Mouse (Mus musculus): ENCODE results near the gene Fars2.
A peak's percentile ranks its signal among the peaks of the same experiment; 100 is the strongest.

Gene Fars2

DNA sequence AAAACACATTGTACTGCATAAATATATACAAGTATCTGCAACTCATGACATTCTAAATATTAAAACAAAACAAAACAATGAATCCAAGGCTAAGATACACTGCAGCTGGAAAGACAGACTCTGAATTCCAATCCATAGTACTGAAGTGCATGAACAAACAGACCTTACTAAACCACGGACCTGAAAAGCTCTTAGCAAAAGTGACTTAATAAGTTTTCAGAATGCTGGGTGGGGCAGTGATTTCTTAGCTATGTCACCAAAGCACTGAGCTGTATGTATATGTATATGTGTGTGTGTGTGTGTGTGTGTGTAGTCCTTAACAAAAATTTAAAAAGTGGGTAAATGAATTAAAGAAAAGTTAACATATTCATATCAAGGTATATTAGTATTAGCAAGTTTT is 511.9 kb downstream of the Fars2 start:
- no peak for DNase-seq (ENCODE audit: extremely low spot score, low read depth, low spot score)

DNA sequence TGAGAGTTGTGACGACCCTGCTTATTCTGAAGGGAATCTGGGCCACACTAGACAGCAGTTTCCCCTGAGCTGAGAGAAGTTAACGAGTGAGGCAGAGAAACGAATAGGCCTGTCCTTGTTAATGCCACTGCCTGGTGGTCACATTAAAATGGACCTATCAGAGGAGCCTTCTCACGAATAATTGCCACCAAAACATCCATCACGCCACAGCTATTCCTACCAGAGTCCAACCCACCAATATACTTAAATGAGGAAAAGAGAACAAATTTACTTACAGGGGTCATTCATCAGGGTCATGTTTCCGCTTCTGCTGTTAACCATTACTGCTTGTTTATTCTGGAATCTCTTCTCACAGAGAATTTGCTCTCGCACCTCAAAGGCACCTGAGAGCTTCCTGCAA is 531.0 kb downstream of the Fars2 start:
- peak; percentile 20 for DNase-seq (ENCODE audit: extremely low spot score, low read depth, low spot score)

DNA sequence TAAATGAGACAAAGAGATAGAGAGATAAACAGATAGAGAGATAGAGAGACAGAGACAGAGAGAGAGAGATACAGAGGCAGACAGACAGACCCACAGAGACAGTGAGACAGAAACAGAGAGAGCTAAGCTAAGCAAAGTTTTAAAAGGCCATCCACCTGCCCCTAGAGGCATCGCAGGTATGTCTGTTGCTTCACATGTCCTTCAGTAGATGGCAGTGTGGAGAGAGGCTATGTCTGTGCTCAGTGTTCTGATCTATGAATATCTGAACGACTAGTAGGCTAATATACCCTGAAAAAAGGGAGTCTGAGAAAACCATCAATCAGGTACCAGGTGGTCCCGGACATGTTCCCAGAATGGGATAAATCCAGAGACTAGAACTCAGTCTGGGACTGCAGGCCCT is 537.0 kb downstream of the Fars2 start:
- DNase-seq (ENCODE audit: extremely low spot score, low read depth, low spot score) = no peak

DNA sequence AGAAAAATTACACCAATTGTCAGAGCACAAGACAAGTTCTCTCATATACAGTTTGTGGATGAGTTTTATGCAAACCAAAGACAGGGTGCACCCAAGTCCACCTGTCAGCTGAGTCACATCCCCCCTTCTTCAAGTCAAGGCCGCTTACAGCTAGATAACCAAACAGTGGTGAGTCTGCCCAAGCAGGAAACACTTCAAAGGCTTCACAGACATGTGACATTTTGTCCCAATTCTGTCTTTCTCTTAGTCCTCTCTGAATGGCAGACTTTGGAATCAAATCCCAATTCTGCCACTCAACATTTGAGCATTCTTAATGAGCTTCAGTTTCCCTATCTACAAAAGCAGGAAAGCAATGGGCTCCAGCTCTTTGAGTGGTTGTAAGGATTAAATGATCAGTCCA is 562.1 kb downstream of the Fars2 start:
- no peak for DNase-seq (ENCODE audit: extremely low spot score, low read depth, low spot score)

DNA sequence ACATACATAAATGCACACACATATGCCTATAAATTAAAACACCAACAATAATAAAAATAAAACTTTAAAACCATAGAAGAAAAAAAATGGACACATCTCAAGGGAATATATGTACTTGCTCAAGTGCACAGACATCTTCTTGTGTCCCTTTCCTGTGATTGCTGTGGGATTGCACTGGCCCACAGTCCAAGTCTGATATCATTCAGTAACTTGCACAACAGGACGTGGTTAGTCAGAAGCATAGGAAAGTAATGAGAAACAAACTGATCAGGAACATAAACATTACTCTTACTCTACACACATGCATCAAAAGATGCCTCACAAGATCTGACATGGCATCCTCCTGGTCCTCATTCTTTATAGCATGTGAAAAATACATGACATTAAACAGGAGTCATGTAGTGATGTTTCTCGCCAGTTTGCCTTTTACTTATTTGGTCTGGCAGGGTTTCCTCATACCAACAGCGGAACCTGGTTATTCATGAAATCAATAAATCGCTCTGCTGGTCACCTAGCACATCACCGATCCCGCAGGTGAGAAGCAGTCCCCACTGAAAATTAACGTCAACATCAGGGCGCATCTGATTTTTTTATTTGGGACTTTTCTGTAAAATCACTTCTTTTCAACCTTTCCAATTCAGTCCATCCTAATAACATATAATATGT is 563.6 kb downstream of the Fars2 start:
- no peak for DNase-seq (ENCODE audit: extremely low spot score, low read depth, low spot score)

DNA sequence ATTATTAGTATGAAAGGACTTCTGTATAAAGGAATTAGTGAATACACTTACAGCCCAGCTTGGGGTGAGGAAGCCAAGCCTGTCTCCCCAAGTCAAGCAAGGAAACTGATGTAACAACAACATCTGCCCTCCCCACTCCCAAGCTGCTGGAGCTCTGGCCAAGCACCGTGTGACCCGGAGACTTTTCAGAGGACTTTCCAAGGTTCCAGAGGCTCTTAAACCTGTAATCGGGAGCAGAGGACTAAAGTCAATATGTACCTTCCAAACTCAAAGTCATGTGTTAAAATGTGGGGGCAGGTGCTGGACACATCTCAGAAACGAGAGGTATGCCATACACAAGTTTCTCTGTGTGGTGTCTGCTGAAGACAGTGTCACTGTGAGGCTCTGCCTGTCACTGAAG is 566.4 kb downstream of the Fars2 start:
- no peak for DNase-seq (ENCODE audit: extremely low spot score, low read depth, low spot score)

DNA sequence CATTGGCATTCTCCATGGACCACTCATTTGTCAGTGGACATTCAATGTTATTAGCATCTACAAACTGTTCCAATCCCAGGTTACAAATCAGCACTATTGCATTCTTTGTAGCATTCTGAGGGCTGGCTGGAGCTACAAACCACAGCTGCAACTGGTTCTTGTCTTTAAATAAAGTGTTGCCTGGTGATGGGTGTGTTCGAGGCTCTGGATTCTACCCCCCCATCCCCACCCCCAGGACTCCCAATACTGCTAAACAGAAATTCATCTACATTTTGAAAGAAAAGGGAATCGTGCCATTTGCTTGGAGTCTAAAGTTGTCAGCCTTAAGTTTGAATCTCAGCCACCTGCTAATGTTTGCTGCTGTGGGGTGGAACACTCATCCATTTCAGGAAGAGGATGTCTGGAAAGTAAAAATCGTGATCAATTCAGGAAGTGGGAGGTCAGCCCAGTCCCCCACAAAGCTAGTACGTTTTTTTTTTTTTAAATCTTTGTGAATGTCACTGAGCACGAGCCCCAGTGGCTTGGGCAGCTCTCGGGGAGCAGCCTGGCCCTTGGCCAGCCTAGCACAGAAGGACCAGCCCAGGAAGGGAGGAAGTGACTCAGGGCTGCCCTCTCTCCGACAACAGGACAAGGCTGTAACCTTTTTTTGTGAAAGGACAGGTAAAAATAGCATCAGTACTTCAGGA is 578.4 kb downstream of the Fars2 start:
- no peak for DNase-seq (ENCODE audit: extremely low spot score, low read depth, low spot score)

DNA sequence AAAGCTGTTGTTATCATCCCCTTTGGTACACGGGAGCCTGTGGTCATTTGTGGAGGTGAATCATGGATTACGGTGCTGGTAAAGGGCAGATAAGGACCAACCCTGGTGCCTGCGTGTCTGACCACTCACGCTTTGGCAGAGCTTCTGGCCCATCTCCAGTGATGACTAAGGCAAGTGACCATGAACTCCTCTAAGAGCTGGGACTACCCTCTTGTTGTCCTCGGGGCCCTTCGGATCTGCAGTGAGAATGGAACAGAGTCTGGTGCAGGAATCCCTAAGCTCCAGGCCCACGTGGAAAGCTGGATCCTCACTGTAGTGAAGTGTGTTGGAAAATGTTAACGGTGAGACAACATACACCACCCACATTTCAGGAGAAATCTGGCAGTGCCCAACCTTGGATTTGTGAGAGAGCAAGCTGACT is 579.1 kb downstream of the Fars2 start:
- DNase-seq (ENCODE audit: extremely low spot score, low read depth, low spot score) = no peak

DNA sequence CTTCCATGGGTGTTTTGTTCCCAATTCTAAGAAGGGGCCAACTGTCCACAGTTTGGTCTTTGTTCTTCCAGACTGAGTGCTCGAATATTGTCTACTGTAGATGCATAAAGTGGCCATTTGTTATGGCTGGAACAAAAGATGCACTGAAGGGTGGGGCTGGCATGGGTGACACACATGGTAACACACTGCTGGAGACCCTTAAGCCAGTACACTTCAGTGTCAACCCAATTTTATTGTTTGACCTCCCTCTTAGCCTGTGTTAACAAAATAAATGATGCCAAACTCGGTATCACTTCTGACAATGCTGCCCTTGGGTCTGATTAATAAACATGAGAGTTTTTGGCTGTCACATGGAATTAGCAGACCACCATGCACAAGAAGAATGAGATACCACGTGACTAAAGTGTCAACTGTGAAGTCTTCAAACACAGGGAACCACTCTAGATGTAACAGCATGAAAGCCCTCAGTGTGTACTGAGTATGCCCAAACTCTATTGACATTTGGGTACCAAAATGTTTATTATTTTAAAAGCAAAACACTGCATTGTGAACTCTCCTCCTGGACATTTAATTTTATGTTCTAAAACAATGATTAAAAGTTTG is 590.0 kb downstream of the Fars2 start:
- DNase-seq (ENCODE audit: extremely low spot score, low read depth, low spot score) = no peak

DNA sequence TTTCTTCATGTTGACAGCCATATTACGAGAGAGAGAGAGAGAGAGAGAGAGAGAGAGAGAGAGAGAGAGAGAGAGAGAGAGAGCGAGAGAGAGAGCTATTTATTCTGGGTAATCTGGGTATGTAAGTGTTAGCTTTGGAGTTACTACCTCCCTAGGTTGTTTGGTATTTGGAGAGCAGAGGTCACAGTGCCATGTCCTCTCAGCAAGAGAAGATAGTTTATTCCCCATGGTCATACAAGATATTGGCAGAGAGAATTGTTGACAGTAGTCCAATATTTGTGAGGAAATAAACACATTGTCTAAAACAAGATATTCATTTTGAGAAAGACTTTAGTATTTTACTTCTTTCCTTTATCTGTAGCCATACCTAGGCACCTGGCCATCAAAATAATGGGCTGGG is 596.9 kb downstream of the Fars2 start:
- DNase-seq (ENCODE audit: extremely low spot score, low read depth, low spot score) = no peak

DNA sequence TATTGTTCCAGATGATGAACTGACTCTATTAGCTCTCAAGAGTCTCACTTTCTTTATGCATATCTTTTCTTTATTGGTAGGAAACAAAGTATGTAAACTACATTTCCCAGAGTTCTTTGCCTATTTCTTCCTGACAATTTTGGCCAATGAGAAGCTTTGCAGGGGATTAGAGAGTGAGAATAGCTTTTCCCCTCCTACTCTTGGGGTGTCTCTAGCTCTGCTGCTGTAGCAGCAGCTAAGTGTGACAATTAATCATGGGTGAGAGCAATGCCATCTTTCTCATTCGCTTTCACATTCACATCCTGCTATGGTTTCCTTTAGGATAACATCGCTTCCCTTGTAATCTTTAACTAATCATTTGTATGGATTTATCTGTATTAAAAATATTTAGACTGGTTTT is 599.5 kb downstream of the Fars2 start:
- DNase-seq (ENCODE audit: extremely low spot score, low read depth, low spot score) = no peak

DNA sequence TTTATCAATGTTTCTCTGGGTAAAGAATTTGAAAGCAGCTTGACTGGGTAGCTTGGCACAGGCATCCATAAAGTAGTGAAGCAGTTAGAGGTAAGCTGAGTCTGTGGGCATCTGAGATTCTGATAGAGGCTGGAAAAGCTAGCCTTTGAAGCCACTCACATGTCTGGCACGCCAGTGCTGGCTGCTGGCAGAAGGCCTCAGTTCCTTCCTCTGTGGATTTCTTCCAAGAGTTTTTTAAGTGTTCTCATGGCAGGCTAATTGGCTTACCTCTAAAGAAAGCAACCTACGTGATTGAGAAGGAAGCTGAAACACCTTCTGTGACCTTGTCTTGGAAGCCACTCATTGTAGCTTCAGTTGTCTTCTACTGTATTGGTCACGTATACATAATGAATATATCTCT is 600.2 kb downstream of the Fars2 start:
- no peak for DNase-seq (ENCODE audit: extremely low spot score, low read depth, low spot score)

DNA sequence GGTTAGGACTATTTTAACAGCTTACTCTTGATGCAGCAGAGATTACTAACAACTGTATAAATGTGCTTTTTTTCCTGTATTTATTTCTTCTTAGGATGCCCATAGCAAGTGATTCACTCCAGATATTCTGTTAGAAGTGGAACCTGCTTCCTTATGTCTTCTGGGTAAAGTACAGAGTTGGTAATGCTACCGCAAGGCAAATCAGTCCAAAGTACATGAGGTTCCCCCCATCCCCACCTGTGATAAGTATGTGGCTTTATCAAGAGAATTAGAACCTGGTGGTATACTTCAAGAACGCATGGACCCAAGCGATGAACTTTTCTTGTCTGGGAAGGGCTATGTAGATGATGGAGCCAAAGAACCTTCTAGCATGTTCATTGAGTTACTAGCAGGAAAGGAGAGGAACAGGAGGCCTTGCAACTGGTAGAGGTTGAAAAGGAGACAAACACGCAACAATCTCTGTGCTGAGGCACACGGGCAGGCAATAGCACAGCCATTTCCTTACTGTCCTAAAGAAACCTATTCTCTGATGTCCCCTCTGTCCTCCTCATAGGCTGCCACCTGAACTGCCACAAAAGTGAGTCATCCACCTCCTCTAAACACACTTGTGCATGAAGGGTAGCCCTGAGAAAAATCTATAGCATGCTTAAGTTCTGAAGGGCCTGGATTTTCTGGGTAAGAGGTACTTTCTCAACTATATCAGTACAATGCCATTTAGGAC is 603.2 kb downstream of the Fars2 start:
- no peak for DNase-seq (ENCODE audit: extremely low spot score, low read depth, low spot score)

DNA sequence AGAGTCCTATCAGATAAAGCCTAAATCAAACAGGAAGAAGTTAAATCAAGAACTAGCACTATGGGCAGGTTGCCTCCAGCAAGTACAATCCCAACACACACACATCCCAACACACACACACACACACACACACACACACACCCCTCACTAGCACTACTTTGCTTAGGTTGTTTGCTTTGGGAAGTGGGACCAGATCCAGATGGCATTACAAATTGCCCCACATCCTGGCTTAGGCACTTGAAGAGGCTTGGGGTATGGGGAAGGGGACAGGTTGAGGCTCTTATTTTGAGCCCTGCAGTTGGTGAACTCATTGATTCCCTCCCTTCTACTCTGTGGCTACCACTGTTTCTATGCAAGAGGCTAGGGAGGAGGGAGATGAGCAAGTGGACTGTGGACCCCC is 605.1 kb downstream of the Fars2 start:
- DNase-seq (ENCODE audit: extremely low spot score, low read depth, low spot score) = no peak

DNA sequence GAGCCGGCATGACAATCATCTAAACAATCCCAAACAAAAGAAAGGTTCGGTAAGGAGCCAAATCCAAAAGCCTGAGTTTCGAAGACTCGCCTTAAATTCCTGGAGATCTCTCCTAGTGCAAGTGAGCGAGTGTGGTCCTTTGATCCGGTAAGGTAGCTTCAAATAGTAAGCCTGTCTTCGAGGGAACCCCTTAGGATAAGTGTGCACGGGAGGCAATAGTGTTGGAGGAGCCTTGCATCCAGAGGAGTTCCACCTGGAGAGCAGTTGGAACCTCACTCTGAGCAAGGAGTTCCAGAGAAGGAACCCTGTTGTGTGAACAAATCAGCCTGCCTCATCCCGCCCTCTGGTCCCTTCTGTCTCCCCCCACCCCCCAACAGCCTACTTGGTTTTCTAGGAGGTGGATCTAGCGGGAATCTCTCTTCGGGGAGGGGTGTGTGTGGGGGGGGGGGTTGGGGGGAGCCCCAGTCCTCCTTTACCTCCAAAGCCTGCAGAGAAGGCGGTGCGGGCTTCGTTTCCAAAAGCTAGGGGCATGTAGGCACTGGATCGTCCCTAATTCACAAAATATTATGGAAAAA is 606.6 kb downstream of the Fars2 start:
- no peak for DNase-seq (ENCODE audit: extremely low spot score, low read depth, low spot score)

DNA sequence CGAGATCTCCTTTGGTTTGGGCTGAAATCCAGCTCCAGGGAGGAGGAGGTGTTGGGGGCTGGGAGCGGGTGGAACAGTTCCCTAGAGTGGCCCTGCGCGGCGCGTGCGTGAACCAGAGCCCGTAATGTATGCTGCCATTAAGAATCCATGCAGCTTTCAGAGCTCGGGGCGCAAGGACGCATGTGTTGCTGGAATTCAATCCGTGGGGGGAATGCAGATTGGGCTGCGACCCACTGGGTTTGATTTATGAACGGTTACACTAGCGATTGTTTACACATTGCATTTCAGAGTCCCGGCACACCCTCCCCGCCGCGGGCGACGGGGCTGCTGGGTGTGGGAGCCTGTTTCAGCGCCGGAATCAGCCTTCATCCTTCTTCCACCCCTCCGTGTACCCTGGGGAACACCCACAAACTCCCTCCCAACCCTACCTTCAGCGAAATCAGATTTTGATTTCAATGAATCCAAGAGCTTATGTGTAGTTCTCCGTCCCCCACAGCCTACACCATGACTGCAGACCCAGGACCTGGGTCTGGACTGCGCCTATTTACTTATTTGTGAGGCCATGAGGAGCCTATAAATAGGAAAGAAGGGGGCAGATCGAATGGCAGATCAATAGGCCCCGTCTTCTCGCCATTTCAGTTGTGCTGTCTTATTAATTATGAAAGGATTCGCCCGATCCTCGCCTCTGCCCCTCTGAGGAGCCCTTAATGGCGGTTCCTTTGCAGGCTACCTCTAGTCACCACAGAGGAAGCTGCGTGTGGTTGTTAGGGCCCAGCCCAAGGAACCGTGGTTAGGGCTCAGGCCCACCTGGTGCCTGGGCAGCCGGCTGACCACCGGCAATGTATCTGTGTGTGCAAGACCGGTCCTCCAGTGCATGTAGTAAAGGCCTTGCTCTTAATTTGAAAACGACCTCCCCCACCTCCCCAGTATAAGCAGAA is 607.6 kb downstream of the Fars2 start:
- no peak for DNase-seq (ENCODE audit: extremely low spot score, low read depth, low spot score)

DNA sequence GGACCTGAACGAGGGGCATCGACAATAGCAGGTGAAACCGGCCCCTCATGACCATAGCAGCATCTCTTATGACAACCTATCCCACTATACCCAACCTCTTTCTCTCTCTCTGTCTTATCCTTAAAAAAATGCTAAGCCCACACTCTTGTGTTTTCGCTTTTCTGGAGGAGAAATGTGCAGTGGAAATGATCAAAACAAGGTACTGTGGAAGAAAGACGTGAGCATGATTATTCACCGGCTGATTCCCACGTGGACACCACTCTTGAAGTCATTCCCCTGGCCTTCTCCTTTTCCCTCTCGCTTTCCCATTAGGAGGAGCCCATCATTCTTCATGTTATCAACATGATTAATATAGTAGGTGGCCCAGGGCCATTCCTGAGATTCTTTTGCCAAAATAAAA is 608.7 kb downstream of the Fars2 start:
- no peak for DNase-seq (ENCODE audit: extremely low spot score, low read depth, low spot score)

DNA sequence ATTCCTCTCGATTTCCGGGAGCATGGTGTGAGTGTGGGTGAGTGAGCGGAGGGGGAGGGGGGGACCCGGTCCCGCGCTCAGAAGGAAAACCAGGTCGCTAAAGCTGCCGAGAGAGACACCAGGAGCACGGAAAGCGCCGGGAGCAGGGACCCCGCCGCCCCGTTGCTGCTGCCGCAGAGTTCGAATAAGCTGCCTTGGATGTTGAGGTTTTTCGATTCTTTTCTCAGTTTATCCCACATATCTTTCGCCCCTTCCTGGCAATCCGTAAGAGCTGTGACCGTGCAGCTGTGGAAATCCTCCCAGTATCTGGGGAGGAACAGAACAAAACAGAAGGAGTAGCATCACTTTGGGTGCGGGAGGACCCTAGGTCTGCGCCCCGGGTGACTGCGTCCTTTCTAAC is 609.3 kb downstream of the Fars2 start:
- no peak for DNase-seq (ENCODE audit: extremely low spot score, low read depth, low spot score)

DNA sequence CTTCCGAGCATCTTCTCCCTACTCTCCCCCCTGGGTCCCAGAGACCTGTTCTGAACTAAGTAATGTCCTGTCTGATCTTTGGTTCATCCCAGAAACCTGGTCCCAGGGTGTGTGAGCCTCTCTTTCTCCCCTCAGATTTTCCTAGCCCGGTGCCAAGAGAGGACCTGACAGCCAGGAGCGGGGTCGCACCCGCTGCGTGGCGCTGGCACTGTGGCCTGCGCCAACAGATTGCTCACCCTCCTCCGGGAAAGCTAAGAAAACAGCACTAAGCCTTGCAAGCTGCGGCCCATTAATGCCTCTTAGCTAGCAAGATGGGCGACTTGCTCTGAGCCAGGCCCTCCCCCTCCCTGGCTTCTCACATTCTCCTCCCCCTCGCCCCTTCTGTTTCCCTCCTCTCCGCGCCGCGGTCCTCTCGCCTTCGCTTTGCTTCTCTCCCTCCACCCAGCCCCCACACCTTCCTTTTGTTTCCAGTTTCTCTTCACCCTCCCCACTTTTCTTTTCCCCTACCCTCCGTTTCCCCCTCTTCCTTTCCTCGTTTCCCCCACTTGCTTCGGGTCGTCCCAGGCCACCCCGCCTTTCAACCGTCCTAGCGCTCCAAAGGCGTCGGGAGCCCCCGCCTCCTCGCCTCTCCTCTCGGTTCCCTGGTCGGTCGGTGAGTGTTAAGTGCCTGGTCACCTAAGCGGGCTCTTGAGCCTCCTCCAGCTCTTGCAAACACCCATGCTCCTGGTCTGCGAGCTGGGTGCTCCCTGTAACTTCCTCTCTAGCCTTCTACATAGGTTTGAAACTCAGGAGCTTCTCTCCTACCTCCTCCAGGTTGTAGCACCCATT is 610.0 kb downstream of the Fars2 start:
- DNase-seq (ENCODE audit: extremely low spot score, low read depth, low spot score) = no peak

Data from hindlimb bud, embryonic 11.5 days (tissue).